Mouse (Mus musculus): ENCODE results near the gene Gm15737.

The Gm15737 gene

DNA sequence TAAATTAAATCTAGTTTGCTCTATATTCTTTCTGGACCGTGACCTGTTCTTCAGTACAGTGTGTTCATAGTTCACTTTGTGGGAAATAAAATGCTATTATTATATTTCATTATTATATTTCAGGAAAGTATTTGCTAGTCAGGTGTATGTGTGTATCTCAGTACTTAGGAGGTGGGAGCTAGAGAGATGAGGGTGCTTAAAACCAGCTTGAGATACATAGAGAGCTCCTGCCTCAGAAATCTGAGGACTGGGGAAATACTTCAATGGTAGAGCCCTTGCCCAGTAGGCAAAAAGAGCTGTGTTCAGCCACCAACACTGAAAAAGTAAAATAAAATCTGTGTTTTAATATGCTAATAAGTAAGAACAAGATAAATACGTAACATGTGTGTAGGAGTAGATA, 6.2 kb downstream of the Gm15737 start:
- DNase-seq (ENCODE audit: low spot score): no peak

DNA sequence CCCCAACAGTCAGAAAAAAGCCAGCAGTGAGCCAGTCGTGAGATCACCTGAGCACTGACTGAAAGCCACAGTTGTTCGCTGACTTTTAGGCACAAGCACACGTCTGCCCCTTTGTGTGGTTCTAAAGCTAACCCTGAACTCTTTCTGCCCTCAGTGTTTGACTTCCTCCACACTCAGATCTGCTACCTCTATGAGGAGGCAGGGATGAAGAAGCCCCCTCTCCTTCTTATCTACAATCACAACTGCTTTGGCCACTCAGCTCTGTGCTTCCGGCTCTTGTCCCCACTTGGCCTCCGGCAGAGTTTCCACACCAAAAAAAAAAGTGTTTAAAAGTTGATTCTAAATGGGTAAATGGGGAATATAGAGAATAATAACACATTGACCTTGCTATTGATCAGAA, 7.0 kb downstream of the Gm15737 start:
- no peak for DNase-seq (ENCODE audit: low spot score)

- DNase-seq (ENCODE audit: low spot score): no peak
These were observed 8.1 kb downstream of the Gm15737 start for GRCm38 (mm10) chr6:92877236-92877635.

DNA sequence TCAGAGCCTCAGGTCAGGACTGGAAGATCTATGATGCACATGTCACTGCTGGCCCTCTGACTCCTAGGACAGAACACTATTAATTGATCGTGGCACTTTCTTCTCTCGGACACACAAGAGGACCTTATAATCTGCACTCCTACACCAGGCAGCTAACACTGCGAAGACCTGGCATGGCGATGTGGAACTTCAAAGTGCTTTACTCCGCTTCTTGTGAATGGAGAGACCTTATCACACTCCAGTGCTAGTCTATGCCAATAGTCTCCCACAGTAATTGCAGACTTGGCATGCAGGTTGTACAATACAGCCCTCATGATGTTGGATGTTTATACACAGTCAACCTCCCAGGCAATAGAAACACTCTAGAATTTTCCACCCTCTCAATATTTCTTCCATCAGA, 9.6 kb downstream of the Gm15737 start:
- DNase-seq (ENCODE audit: low spot score): no peak

DNA sequence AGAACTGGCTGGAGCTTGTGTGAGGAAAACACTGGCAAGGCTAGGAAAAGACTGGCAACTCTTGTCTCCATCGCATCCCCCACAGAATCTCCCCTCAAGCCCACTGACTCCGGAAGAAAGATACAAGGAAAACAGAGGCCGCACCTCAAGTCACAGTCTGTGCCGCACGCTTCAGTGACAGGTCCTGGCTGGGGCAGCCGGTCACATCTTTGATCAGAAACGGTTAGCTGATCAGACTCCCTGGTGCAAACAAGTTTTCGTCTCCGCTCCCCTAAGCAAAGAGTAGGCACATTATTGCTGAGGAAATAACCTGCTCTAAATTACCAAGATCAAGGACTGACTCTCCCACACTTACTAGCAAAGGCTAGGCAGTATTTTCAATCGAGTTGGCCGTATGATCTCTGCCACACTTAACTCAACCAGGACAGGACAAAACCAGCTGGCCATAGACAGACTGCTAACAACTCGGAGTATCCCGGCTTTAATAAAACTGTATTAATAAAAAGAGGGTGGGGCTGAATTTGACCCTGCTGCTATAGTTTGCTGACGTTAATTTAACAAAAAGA, 10.6 kb downstream of the Gm15737 start:
- DNase-seq (ENCODE audit: low spot score): no peak

GRCm38 (mm10) chr6:92882446-92882845, 13.3 kb downstream of the Gm15737 start:
- DNase-seq (ENCODE audit: low spot score): no peak

GRCm38 (mm10) chr6:92883131-92883900, 14.2 kb downstream of the Gm15737 start:
- DNase-seq (ENCODE audit: low spot score): no peak

DNA sequence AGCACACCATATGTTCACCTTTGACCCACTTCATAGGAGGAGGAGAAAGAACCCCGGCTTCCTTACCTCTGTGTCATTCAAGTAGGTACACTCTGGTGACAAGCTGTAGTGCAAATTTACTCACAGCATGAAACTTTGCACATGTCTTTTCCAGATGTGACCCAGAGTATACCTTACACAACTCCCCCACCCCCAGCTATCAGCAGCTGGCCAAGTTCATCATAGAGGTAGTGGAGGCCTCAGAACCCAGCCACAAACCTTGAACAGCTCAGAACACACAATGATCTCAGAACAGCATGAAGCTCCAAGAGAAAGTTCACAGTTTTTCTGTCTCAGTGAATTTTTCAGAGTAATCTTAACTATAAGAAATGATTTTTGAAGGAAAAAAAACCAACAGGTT, 22.4 kb downstream of the Gm15737 start:
- DNase-seq (ENCODE audit: low spot score): no peak

DNA sequence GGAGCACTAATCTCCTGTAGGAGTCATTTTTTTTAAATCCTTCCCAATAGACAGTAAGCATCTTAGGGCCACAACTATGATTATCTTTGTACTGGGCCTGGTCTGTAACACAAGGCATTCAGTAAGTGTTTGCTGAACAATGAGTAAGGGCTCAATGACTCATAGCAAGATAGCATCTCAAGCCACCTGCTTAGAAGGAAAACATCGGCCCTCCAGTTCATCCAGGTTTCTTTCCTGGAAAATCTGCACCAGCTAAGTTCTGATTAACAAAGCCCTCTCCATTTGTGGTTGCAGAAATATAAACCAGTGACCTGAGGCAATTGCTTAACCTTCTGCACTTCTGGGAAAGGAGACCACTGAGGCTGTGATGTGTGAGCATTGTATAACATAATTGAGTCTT, 34.9 kb downstream of the Gm15737 start:
- no peak for DNase-seq (ENCODE audit: low spot score)

GRCm38 (mm10) chr6:92904491-92904890, 35.3 kb downstream of the Gm15737 start:
- no peak for DNase-seq (ENCODE audit: low spot score)

DNA sequence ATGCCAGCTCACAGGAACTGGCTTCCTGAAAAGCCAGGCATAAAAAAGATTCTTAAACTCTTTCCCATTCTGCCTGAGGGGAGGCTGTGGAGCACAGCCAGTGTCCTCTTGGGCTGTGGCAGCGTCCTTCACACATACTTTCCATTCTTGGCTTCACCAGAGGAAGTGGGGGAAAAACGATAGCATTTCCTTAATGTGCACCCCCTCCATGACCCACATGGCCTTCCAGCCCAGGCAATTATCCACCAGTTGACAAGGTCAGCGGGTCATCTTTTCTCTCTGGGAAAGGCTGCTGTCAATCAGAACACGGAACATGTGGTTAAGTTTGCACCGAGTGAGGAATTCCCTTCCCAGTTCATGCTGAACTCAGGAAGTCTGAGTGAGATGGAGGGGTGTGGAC, 36.8 kb downstream of the Gm15737 start:
- peak; percentile 47 for DNase-seq (ENCODE audit: low spot score)

DNA sequence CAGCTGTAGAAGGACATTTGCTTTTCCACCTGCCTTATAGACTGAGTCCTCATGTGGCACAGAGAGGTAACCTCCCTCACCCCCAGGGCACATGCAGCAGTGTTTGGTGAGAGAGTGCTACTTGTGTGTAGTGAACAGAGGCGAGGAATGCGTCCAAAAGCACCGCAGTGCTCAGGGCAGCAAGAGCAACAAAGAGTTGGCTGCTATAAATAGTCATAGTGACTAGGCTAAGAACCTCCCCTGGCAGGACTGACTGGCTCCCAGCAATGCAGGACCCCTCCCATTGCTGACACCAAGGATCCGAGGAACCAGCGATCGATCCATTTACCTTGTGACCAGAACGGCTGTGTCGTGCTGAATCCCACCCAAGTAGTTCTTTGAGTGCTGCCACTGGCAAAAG, 40.2 kb downstream of the Gm15737 start:
- peak; percentile 51 for DNase-seq (ENCODE audit: low spot score)

DNA sequence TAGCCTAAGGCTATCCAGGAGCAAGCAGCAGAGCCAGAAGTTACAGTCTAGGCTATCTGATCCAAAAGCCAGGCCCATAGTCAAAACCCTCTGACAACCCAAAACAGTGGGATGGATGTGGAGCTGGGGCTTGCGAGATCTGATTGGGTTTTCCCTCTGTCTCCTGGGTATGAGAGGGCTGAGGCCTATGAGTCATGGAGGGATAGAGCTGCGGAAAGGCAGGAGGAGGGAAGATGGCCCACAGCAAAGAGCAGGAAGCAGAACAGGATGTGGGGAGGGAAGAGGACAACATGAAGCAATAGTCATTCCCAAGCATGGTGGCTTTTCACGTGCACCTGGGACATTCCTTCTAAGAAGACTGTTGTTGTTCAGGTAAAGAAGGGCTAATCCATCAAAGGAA, 41.5 kb downstream of the Gm15737 start:
- DNase-seq (ENCODE audit: low spot score): no peak

GRCm38 (mm10) chr6:92920938-92921689, 52.0 kb downstream of the Gm15737 start:
- no peak for DNase-seq (ENCODE audit: low spot score)

- DNase-seq (ENCODE audit: low spot score): peak; percentile 19
These were observed 52.7 kb downstream of the Gm15737 start for GRCm38 (mm10) chr6:92921843-92922242.

GRCm38 (mm10) chr6:92924536-92924935, 55.4 kb downstream of the Gm15737 start:
- DNase-seq (ENCODE audit: low spot score): no peak

- no peak for DNase-seq (ENCODE audit: low spot score)
These were observed 59.1 kb downstream of the Gm15737 start for GRCm38 (mm10) chr6:92928261-92928660.

All from lung, postnatal 25 days (tissue).